Mouse (Mus musculus) midbrain, embryonic 14.5 days (tissue): ENCODE data around the gene Cd79b. TPM values are rescaled to one million over a fixed set of nuclear protein-coding genes. Genes with fewer than 3 reads are reported as not detected.

Experiments
- ATAC-seq: fragments of 200-750 bp; cut with Nextera tagmentation; 2 replicates; pipeline ENCODE4 v1.8.0; 2017; ENCODE audit warnings: moderate number of reproducible peaks, moderate library complexity; ENCODE audit not compliant: low FRiP score, low TSS enrichment
- DNase-seq: peaks from one replicate; pipeline ENCODE4 v3.0.0-alpha.2; 2015
- H3K27ac ChIP-seq: fragments of 300-500 bp; sonication (generic); replicated peaks from 2 replicates; pipeline ENCODE4 v1.5.1; 2014; ENCODE audit warnings: mild to moderate bottlenecking, low read depth, low read length, moderate library complexity
- H3K27me3 ChIP-seq: fragments of 300-500 bp; sonication (generic); 2 replicates; pipeline ENCODE4 v1.6.1; 2014; ENCODE audit warnings: low read length, control low read depth, mixed read lengths; ENCODE audit not compliant: control insufficient read depth, insufficient read depth
- H3K36me3 ChIP-seq: fragments of 300-500 bp; sonication (generic); 2 replicates; pipeline ENCODE4 v1.6.1; 2014; ENCODE audit warnings: low read length, control low read depth; ENCODE audit not compliant: control insufficient read depth, insufficient read depth
- H3K4me1 ChIP-seq: fragments of 300-500 bp; sonication (generic); 2 replicates; pipeline ENCODE4 v1.6.1; 2014; ENCODE audit warnings: mild to moderate bottlenecking, antibody characterized with exemption, low read length, control low read depth; ENCODE audit not compliant: control insufficient read depth, insufficient read depth
- H3K4me2 ChIP-seq: fragments of 300-500 bp; sonication (generic); 2 replicates; pipeline ENCODE4 v1.6.1; 2014; ENCODE audit warnings: mild to moderate bottlenecking, low read length, moderate library complexity
- H3K4me3 ChIP-seq: fragments of 300-500 bp; sonication (generic); replicated peaks from 2 replicates; pipeline ENCODE4 v1.5.1; 2014; ENCODE audit warnings: low read depth, low read length
- H3K9ac ChIP-seq: fragments of 300-500 bp; sonication (generic); replicated peaks from 2 replicates; pipeline ENCODE4 v1.6.1; 2014; ENCODE audit warnings: mild to moderate bottlenecking, low read length, moderate library complexity
- H3K9me3 ChIP-seq: fragments of 300-500 bp; sonication (generic); 2 replicates; pipeline ENCODE4 v1.6.1; 2016; ENCODE audit warnings: low read length, control low read depth, mixed read lengths; ENCODE audit not compliant: control insufficient read depth
- WGBS: fragments of 180-500 bp; shearing (Covaris S2); extraction: QIAGEN DNeasy Blood & Tissue Kit; methylation state at CpG from one replicate; pipeline ENCODE4 v1.1.7; 2014; 5-methylcytosine and 5-hydroxymethylcytosine counted together
- polyA plus RNA-seq: library from polyadenylated mRNA; unstranded; fragments of >200 nt; fragmentation: Nextera tagmentation; extraction: Ambion mirVana; gene quantifications from 2 replicates; pipeline ENCODE4 v1.2.1, GENCODE M21; 2014

The Cd79b gene
- polyA plus RNA-seq, 1 experiment from 2014 or later = 0.59 TPM

- Histone ChIP-seq H3K27ac (no peak overlapping the region), H3K27me3 (no peaks in the 10 kb centered on the region), H3K9ac (no peak overlapping the region), H3K36me3 (no peaks in the 10 kb centered on the region), H3K9me3 (no peaks in the 10 kb centered on the region), H3K4me2 (no peak overlapping the region), H3K4me3 (no peak overlapping the region), H3K4me1 (no peaks in the 10 kb centered on the region)
- WGBS = 72% methylated on average over 8 of the region's 8 CpGs
- ATAC-seq (no peak), DNase-seq (peak; percentile 61)
Measured at GRCm38 (mm10) chr11:106289369-106289768, 25.2 kb downstream of the Cd79b start.

DNA sequence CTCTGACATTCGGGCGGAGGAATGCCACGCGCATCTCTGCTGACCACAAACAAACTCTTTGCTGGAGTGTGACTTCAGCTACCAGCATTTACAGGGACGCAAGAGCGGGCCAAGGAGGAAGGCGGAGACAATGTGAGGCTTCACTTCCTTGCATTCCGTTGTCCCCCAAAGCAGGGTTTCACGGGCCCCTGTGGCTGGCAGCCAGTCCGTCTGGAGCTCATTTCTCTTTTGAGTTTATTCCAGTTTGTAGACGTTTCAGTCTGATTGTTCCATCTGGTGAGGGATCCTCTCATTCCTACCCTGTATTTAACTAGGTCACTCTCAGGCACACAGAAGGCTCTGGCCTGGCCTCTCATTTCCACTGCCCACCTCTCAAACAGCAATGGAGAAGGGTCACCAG lies 27.6 kb downstream of the Cd79b start:
- Histone ChIP-seq H3K36me3 (no peaks in the 10 kb centered on the region), H3K27ac (no peak overlapping the region), H3K9ac (no peak overlapping the region), H3K9me3 (no peaks in the 10 kb centered on the region), H3K27me3 (no peaks in the 10 kb centered on the region), H3K4me1 (no peaks in the 10 kb centered on the region), H3K4me2 (no peak overlapping the region), H3K4me3 (no peak overlapping the region)
- WGBS = 68% methylated on average over 11 of the region's 11 CpGs
- DNase-seq (no peak), ATAC-seq (no peak)

GRCm38 (mm10) chr11:106286206-106286605 lies 28.4 kb downstream of the Cd79b start:
- Histone ChIP-seq H3K9me3 (no peaks in the 10 kb centered on the region), H3K27ac (no peak overlapping the region), H3K4me1 (no peaks in the 10 kb centered on the region), H3K4me3 (no peak overlapping the region), H3K36me3 (no peaks in the 10 kb centered on the region), H3K9ac (no peak overlapping the region), H3K4me2 (no peak overlapping the region), H3K27me3 (no peaks in the 10 kb centered on the region)
- no peak for ATAC-seq
- 88% methylated on average over 7 of the region's 7 CpGs for WGBS
- no peak for DNase-seq

GRCm38 (mm10) chr11:106284126-106284525 lies 30.4 kb downstream of the Cd79b start:
- Histone ChIP-seq H3K9me3 (no peaks in the 10 kb centered on the region), H3K4me2 (no peak overlapping the region), H3K36me3 (no peaks in the 10 kb centered on the region), H3K4me1 (no peaks in the 10 kb centered on the region), H3K4me3 (no peak overlapping the region), H3K27me3 (no peaks in the 10 kb centered on the region), H3K27ac (no peak overlapping the region), H3K9ac (no peak overlapping the region)
- ATAC-seq = no peak
- DNase-seq = no peak
- 65% methylated on average over 8 of the region's 8 CpGs for WGBS

DNA sequence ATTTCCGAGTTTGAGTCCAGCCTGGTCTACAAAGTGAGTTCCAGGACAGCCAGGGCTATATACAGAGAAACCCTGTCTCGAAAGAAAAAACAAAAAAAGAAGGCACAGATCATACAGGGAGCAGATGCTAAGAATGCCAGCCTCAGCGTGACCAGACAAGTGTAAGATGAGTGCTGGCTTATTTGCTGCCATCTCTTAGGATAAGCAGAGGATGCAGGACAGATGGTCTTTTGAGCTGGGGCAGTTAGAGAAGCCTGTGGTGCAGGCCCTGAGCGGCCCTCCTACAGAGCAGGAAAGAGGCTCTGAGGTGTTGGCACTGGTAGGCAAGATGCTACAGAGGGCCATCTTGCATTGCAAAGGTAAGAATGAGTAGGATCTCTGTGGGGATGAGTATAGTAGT lies 31.2 kb downstream of the Cd79b start:
- Histone ChIP-seq H3K27ac (no peak overlapping the region), H3K4me1 (no peaks in the 10 kb centered on the region), H3K9me3 (no peaks in the 10 kb centered on the region), H3K36me3 (no peaks in the 10 kb centered on the region), H3K27me3 (no peaks in the 10 kb centered on the region), H3K9ac (no peak overlapping the region), H3K4me3 (no peak overlapping the region), H3K4me2 (no peak overlapping the region)
- DNase-seq (no peak), ATAC-seq (no peak)
- 84% methylated on average over 4 of the region's 4 CpGs for WGBS

- no peak overlapping the region for H3K9ac ChIP-seq
- H3K36me3 ChIP-seq = no peaks in the 10 kb centered on the region
- no peak overlapping the region for H3K4me2 ChIP-seq
- H3K9me3 ChIP-seq = no peaks in the 10 kb centered on the region
- no peaks in the 10 kb centered on the region for H3K4me1 ChIP-seq
- H3K27me3 ChIP-seq = no peaks in the 10 kb centered on the region
- ATAC-seq = no peak
- H3K27ac ChIP-seq = no peak overlapping the region
- 84% methylated on average over 6 of the region's 6 CpGs for WGBS
- no peak for DNase-seq
- no peak overlapping the region for H3K4me3 ChIP-seq
Measured at GRCm38 (mm10) chr11:106282452-106282851, 32.1 kb downstream of the Cd79b start.

GRCm38 (mm10) chr11:106276454-106276853 lies 38.1 kb downstream of the Cd79b start, which contains the start of gene Tcam1:
Tcam1 (plus strand) TSS chr11:106276672.
- peak; percentile 59 for ATAC-seq
- peak; percentile 98 for DNase-seq
- H3K36me3 ChIP-seq = no peaks in the 10 kb centered on the region
- no peak within 1 kb of the TSS for H3K9ac ChIP-seq
- no peak within 1 kb of the TSS for H3K27ac ChIP-seq
- peaks cover 7% of the 10 kb centered on the region for H3K4me1 ChIP-seq
- H3K4me2 ChIP-seq = peak within 1 kb of the TSS; percentile 53
- H3K9me3 ChIP-seq = no peaks in the 10 kb centered on the region
- H3K27me3 ChIP-seq = no peaks in the 10 kb centered on the region
- peak within 1 kb of the TSS; percentile 17; the same call in 1 of the 2 replicates for H3K4me3 ChIP-seq
- WGBS = 9% methylated on average over 25 of the region's 25 CpGs

- DNase-seq = no peak
- 86% methylated on average over 7 of the region's 7 CpGs for WGBS
- Histone ChIP-seq H3K9me3 (no peaks in the 10 kb centered on the region), H3K4me2 (no peak overlapping the region), H3K9ac (no peak overlapping the region), H3K27ac (no peak overlapping the region), H3K4me3 (no peak overlapping the region), H3K4me1 (peaks cover 11% of the 10 kb centered on the region), H3K27me3 (no peaks in the 10 kb centered on the region), H3K36me3 (no peaks in the 10 kb centered on the region)
- no peak for ATAC-seq
Measured at GRCm38 (mm10) chr11:106274971-106275411, 39.6 kb downstream of the Cd79b start.

DNA sequence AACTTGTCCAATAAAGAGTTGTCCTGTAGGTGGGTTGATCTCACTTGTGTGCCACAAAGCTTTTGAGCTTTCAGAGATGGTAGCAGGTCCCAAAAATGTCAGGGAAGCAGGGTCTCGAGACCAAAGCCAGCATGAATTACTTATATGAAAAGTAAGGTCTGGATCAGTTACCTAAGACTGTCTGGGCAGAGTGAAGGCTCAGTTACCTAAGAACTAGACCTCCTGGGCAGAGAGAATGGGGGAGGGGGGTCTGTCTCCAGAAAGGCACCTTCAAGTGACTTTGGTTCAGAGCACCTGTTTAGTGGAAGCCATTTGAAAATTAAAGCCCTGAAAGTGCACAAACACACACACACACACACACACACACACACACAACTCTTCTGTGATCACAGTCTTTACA lies 40.2 kb downstream of the Cd79b start:
- H3K9ac ChIP-seq = no peak overlapping the region
- 95% methylated on average over 1 of the region's 1 CpGs for WGBS
- no peak overlapping the region for H3K27ac ChIP-seq
- no peak overlapping the region for H3K4me2 ChIP-seq
- peaks cover 11% of the 10 kb centered on the region for H3K4me1 ChIP-seq
- H3K4me3 ChIP-seq = no peak overlapping the region
- no peak for DNase-seq
- no peaks in the 10 kb centered on the region for H3K36me3 ChIP-seq
- H3K9me3 ChIP-seq = no peaks in the 10 kb centered on the region
- H3K27me3 ChIP-seq = no peaks in the 10 kb centered on the region
- ATAC-seq = no peak
